9 mouse cellular contexts compared by ENCODE assay signal in the genomic region with DNA sequence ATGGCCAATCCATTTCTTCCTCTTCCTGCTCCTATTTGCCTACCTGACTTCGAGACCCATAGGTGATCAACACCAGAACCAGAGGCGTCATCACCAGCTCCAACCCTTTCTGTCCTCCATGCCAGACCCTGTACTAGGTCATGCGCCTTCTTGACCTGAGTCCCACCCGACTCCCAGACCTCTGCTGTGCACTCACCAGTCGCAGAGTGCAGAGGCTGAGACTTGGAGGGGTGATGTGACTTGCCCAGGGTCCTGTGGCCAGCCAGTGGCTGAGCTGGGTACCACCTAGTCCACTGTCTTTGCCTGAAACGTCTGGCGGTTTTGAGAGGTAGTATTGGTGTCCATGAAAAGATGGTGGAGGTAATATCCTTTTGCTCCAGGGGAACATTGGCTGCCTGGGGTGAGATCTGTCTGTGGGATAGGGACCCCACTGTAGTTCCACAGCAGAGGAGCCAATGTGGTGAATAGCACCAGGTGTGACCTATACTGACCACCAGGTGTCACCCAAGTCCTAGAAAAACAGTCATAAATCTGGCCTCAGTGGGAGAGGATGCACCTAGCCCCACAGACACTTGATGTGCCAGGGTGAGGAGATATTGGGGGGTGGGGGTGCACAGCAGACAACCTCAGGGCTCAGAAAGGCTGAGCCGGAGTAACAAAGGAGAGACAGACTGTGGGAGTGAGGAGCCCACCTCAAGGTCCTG. TPM values are rescaled to one million over a fixed set of nuclear protein-coding genes. Genes with fewer than 3 reads are reported as not detected.
DNase-seq lines count a peak whose midpoint lies in the region; ATAC-seq and TF ChIP-seq lines count a peak whose summit lies in the region.
"Had no signal": no experiment of that assay in that cellular context is flagged by ENCODE, and none has a peak within 500 bp of the region (broad histone marks: within the 10 kb centered on the region; RNA-seq: fewer than 3 reads in every experiment).

No protein-coding gene starts in this region.

- H3K4me2 ChIP-seq in midbrain, embryonic 16.5 days (ENCODE audit: low read length): no peak overlapping the region
- H3K4me2 ChIP-seq: heart, embryonic 13.5 days had no signal

- no peak overlapping the region for H3K9ac ChIP-seq in midbrain, embryonic 16.5 days (ENCODE audit: low read depth, low read length)
- H3K9ac ChIP-seq: heart, embryonic 13.5 days had no signal

- H3K9me3 ChIP-seq in midbrain, embryonic 16.5 days (replicated peaks; ENCODE audit: control insufficient read depth, low read length, poor library complexity, severe bottlenecking): no peaks in the 10 kb centered on the region
- H3K9me3 ChIP-seq: heart, embryonic 13.5 days had no signal

- peak overlapping the region; percentile 57; the same call in 1 of the 2 replicates for H3K27ac ChIP-seq in layer of hippocampus, adult 2 months
- H3K27ac ChIP-seq in midbrain, embryonic 16.5 days (ENCODE audit: low read length): no peak overlapping the region
- H3K27ac ChIP-seq: heart, embryonic 13.5 days had no signal

- peak; percentile 57 for ATAC-seq in midbrain, embryonic 16.5 days
- ATAC-seq in granulocyte monocyte progenitor cell, adult 5-6 weeks (replicated peaks; ENCODE audit: poor library complexity, severe bottlenecking): no peak

- 55% methylated on average over 8 of the region's 8 CpGs for WGBS in midbrain, embryonic 16.5 days

- DNase-seq in adrenal gland, adult 2 months: peak; percentile 23
- DNase-seq in adrenal gland, postnatal 25 days: no peak
- peak; percentile 12 to 21 for DNase-seq in B cell, adult 2 months
- peak; percentile 60 to 70 for DNase-seq in cerebellum, postnatal 25 days
- DNase-seq in heart, postnatal 4 days: peak; percentile 56
- DNase-seq in layer of hippocampus, adult 2 months (ENCODE audit: low spot score in 2 of 2): peak; percentile 58 to 75

- H3K4me1 ChIP-seq in midbrain, embryonic 16.5 days (ENCODE audit: control insufficient read depth, insufficient read depth, low read length): 0 out of 2 replicates have a peak, but pooled peaks cover 7% of the 10 kb centered on the region
- H3K4me1 ChIP-seq: heart, embryonic 13.5 days had no signal

- no peaks in the 10 kb centered on the region for H3K27me3 ChIP-seq in midbrain, embryonic 16.5 days (ENCODE audit: control insufficient read depth, insufficient read depth, low read depth, low read length)

- no peaks in the 10 kb centered on the region for H3K36me3 ChIP-seq in midbrain, embryonic 16.5 days (ENCODE audit: control insufficient read depth, insufficient read depth, low read length)
- H3K36me3 ChIP-seq: heart, embryonic 13.5 days had no signal

- peak; percentile 88 for TF ChIP-seq CTCF in layer of hippocampus, adult 2 months (conservative IDR thresholded peaks at IDR 0.05)

- H3K4me3 ChIP-seq in layer of hippocampus, adult 2 months: no peak overlapping the region
- H3K4me3 ChIP-seq in midbrain, embryonic 16.5 days (ENCODE audit: low read depth, low read length): no peak overlapping the region
- H3K4me3 ChIP-seq: heart, embryonic 13.5 days had no signal

RNA-seq across cellular contexts. Expression of gene Pla2g2f, which starts 8.9 kb away (rescaled TPM):
- total RNA-seq in adrenal gland, adult 2 months (2021): 10 to 100 TPM; 20.6 to 34.4 TPM
- polyA plus RNA-seq in adrenal gland, adult 2 months (2012; rRNA removed): 54.0 and 67.7 TPM in 2 replicates
- total RNA-seq in adrenal gland, postnatal 25 days (2021): 19.2 and 21.7 TPM in 2 replicates
- total RNA-seq in heart, postnatal 4 days (2021): under 1 TPM in 1 of 2 experiments, not detected in 1; 0.10 TPM
- total RNA-seq in layer of hippocampus, adult 2 months (2021): 1 to 10 TPM; 1.6 to 2.3 TPM
- polyA plus RNA-seq in midbrain, embryonic 16.5 days (2015; fragmentation: Nextera tagmentation; extraction: Ambion mirVana): 0.11 TPM in 1 of 2 replicates, not detected in the other
- not detected in 2 replicates for total RNA-seq in granulocyte monocyte progenitor cell, adult 5-6 weeks (2014; fragmentation: Nextera tagmentation)
- not detected in 2 replicates for total RNA-seq in granulocyte monocyte progenitor cell, adult 5-6 weeks (2017)
- polyA plus RNA-seq: heart, embryonic 13.5 days had no signal

RNA-seq across cellular contexts. Expression of gene Ubxn10, which starts 11.6 kb away (rescaled TPM):
- total RNA-seq in adrenal gland, adult 2 months (2021): 1 to 10 TPM in 1 of 2 experiments, under 1 TPM in 1; 0.52 to 1.6 TPM
- 1.9 and 2.0 TPM in 2 replicates for polyA plus RNA-seq in adrenal gland, adult 2 months (2012; rRNA removed)
- total RNA-seq in adrenal gland, postnatal 25 days (2021): 1.1 and 2.0 TPM in 2 replicates
- total RNA-seq in heart, postnatal 4 days (2021): 1 to 10 TPM in 1 of 2 experiments, under 1 TPM in 1; 0.79 to 1.0 TPM
- 1 to 10 TPM; 1.9 to 2.1 TPM for total RNA-seq in layer of hippocampus, adult 2 months (2021)
- polyA plus RNA-seq in midbrain, embryonic 16.5 days (2015; fragmentation: Nextera tagmentation; extraction: Ambion mirVana): 4.7 and 5.4 TPM in 2 replicates
- not detected in 2 replicates for total RNA-seq in granulocyte monocyte progenitor cell, adult 5-6 weeks (2014; fragmentation: Nextera tagmentation)
- total RNA-seq in granulocyte monocyte progenitor cell, adult 5-6 weeks (2017): not detected in 2 replicates

RNA-seq across cellular contexts. Expression of gene Pla2g2c, which starts 23.9 kb away (rescaled TPM):
- under 1 TPM in 1 of 2 experiments, not detected in 1; 0.24 TPM for total RNA-seq in adrenal gland, adult 2 months (2021)
- 0.30 and 0.32 TPM in 2 replicates for polyA plus RNA-seq in adrenal gland, adult 2 months (2012; rRNA removed)
- total RNA-seq in adrenal gland, postnatal 25 days (2021): 0.24 TPM in 1 of 2 replicates, not detected in the other
- not detected for total RNA-seq in heart, postnatal 4 days (2021)
- not detected for total RNA-seq in layer of hippocampus, adult 2 months (2021)
- 0.25 and 0.30 TPM in 2 replicates for polyA plus RNA-seq in midbrain, embryonic 16.5 days (2015; fragmentation: Nextera tagmentation; extraction: Ambion mirVana)
- not detected in 2 replicates for total RNA-seq in granulocyte monocyte progenitor cell, adult 5-6 weeks (2014; fragmentation: Nextera tagmentation)
- not detected in 2 replicates for total RNA-seq in granulocyte monocyte progenitor cell, adult 5-6 weeks (2017)

RNA-seq across cellular contexts. Expression of gene Pla2g2d, which starts 27.0 kb away (rescaled TPM):
- total RNA-seq in adrenal gland, adult 2 months (2021): 1 to 10 TPM; 2.3 to 2.9 TPM
- polyA plus RNA-seq in adrenal gland, adult 2 months (2012; rRNA removed): 1.3 and 1.4 TPM in 2 replicates
- total RNA-seq in adrenal gland, postnatal 25 days (2021): 2.2 and 2.8 TPM in 2 replicates
- total RNA-seq in heart, postnatal 4 days (2021): not detected
- under 1 TPM; 0.23 to 0.64 TPM for total RNA-seq in layer of hippocampus, adult 2 months (2021)
- 0.20 TPM in 1 of 2 replicates, not detected in the other for polyA plus RNA-seq in midbrain, embryonic 16.5 days (2015; fragmentation: Nextera tagmentation; extraction: Ambion mirVana)
- not detected in 2 replicates for total RNA-seq in granulocyte monocyte progenitor cell, adult 5-6 weeks (2014; fragmentation: Nextera tagmentation)
- not detected in 2 replicates for total RNA-seq in granulocyte monocyte progenitor cell, adult 5-6 weeks (2017)
- polyA plus RNA-seq: heart, embryonic 13.5 days had no signal
